Mouse (Mus musculus) frontal cortex, postnatal 10 days (tissue): ENCODE data around the gene Cc2d1a.
A peak's percentile ranks its signal among the peaks of the same experiment; 100 is the strongest.

Source experiments
- DNase-seq, 2 experiments: peaks; one replicate each; pipeline ENCODE4 v3.0.0; 2022; ENCODE audit warnings: low spot score in 2 of 2, mixed read lengths in 1 of 2

Gene Cc2d1a

DNA sequence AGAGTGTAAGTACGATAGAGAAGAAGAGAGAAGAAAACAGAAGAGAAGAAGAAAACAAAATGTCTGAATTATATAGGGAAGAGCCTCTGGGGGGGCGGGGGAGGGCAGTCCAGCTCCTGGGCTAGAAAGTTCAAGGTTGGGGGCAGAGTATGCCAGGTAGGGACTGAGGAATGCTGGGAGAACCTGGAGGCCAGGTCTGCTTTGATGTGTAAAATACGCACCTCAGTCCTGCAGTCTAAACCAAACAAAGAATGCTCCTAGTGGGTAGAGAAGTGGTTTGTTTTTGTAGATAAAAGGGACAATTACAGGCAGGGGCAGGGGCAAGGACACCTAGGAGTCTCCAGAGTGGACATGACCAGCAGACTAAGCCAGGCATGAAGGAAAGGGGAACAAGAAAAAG is 29.7 kb upstream of the Cc2d1a start:
- DNase-seq = no peak

GRCm38 (mm10) chr8:84176560-84176959 is 28.8 kb upstream of the Cc2d1a start:
- DNase-seq = no peak

GRCm38 (mm10) chr8:84173861-84174260 is 26.1 kb upstream of the Cc2d1a start:
- no peak for DNase-seq

- DNase-seq = no peak
Observed at GRCm38 (mm10) chr8:84170096-84170495, 22.4 kb upstream of the Cc2d1a start.

GRCm38 (mm10) chr8:84167696-84168095 is 20.0 kb upstream of the Cc2d1a start:
- DNase-seq = no peak

DNA sequence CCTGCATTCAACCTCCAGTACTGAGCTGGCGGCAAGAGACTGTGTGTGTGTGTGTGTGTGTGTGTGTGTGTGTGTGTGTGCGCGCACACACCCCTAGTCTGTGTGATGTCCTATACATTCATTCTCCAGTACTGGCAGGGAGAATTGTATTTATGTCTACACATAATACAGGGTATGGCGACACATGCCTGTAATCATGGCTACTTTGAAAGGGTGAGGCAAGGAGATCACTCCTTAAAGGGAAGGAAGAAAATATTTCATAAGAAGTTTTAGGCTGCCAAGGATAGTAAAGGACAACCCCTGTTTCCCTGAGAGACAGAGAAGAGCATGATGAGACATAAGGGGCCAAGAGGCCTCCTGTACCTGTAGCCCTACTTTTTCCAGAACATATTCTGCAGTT is 9.9 kb upstream of the Cc2d1a start:
- no peak for DNase-seq

GRCm38 (mm10) chr8:84149181-84149580 is 1.4 kb upstream of the Cc2d1a start:
- DNase-seq = no peak

GRCm38 (mm10) chr8:84148531-84148850 is 755 bp upstream of the Cc2d1a start:
- DNase-seq = no peak

GRCm38 (mm10) chr8:84147324-84147766 is 391 bp downstream of the Cc2d1a start:
- DNase-seq = no peak

DNA sequence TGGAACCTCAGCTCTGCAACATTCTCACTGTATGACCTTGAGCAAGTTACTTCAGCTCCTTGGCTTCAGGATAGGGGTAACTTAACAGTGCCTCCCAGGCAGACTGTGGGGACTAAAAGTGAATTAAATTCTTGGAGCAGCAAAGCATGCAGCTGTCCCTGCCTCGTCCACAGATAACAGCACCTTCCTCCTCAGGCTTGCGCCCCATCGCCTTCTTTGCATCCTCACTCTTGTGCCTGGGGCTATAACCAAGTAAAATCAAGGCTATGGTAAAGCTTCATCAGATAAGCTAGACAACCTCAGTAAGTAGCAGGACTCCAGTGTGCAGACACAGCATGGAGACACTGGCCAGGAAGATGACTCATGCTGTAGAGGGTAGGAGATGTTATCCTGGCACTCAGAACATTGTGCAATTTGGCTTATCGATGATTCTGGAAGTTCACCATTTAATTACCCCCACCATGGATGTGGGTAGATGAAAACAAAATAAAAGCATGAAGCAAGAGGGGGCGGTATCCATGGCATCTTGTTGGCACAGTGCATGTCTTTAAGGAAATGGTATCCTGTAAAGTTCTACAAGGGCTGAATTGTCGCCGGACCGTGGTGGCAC is 3.0 kb downstream of the Cc2d1a start:
- DNase-seq = no peak

DNA sequence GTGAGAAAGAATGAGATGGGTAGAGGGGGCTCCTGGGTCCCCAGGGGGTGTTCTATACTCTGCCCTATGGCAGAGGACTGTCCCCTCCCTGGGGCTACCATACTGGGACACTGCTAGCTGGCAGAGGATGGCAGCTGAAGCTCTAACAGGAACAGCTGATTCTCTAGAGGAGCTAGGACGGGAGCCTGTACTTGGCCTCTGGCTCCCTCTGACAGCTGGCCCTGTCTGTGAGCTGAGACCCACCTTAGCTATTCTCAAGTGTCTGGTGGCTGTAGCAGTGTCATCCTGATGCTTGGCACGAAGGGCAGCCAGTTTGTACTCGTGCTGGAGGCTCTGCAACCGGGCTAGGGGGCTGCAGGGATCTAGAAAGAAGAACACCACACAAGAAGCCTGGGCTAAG is 6.9 kb downstream of the Cc2d1a start:
- DNase-seq = no peak

DNA sequence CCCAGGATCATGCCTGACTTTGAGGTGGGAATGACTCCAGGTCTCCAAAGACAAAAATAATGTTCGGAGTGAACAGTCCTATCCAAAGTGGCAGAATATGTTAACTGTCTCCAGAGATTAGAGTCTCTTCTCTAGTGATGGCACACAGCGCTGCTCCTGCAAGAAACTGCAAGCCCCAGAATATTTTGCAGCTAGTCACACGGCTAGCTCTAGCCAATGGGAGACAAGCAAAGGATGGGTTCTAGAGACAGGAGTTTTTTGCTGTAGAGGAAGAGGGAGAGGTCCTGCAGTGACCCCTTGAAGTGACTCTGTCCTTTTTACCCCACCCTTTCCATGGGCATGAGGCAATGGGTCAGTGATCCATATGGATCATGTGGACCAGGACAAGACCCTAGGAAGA is 9.9 kb downstream of the Cc2d1a start:
- no peak for DNase-seq

GRCm38 (mm10) chr8:84132225-84132624 is 15.5 kb downstream of the Cc2d1a start:
- no peak for DNase-seq

- DNase-seq = no peak
Observed at GRCm38 (mm10) chr8:84130806-84131205, 16.9 kb downstream of the Cc2d1a start.

DNA sequence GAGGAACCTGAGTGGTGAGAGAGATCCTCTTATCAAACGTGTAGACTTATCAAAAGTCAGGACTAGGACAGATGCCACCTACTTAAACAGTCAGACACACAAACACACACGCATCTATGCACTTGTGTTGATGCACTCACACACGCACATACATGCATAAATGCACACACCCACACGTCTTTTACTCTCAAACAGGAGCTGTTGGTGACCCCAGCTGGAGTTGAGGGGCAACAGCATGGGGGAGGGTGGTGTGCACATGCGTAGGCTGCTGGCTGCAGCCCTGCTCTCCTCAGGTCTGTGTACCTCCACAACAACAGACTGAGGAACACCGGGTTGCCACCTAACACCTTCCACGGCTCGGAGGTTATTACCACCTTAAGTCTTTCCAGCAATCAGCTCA is 19.5 kb downstream of the Cc2d1a start:
- DNase-seq = no peak

DNA sequence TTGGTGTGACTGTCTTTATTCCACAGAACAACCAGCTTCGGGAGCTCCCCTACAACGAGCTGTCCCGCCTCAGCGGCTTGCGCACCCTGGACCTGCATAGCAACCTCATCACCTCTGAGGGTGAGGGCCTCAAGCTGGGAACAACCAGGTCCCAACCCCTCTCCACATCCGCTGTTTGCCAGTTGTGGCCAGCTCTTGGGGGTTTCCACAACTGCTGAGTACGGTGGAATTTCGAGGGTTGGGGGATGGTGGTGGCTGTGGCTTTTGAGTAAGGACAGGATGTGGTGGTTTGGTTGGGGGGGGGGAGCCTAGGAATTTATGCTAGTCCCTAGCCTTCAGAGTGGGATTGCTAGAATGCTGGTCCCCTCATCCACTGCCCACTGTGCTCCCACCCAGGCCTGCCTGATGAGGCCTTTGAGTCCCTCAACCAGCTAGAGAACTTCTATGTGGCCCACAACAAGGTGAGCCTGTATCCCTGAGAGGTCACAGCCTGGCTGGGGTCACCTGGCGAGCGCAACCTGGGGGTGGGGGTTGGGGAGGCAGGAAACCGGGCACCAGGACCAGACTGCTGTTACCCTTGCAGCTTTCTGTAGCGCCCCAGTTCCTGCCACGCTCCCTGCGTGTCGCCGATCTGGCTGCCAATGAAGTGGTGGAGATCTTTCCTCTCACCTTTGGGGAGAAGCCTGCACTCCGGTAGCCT is 20.4 kb downstream of the Cc2d1a start:
- DNase-seq = no peak

GRCm38 (mm10) chr8:84126742-84127141 is 21.0 kb downstream of the Cc2d1a start:
- no peak for DNase-seq

- no peak for DNase-seq
Observed at GRCm38 (mm10) chr8:84125656-84126055, 22.1 kb downstream of the Cc2d1a start, which contains the start of gene Podnl1. TSS of gene Podnl1 (plus strand) at chr8:84125989.

GRCm38 (mm10) chr8:84122151-84122550 is 25.6 kb downstream of the Cc2d1a start:
- no peak for DNase-seq

DNA sequence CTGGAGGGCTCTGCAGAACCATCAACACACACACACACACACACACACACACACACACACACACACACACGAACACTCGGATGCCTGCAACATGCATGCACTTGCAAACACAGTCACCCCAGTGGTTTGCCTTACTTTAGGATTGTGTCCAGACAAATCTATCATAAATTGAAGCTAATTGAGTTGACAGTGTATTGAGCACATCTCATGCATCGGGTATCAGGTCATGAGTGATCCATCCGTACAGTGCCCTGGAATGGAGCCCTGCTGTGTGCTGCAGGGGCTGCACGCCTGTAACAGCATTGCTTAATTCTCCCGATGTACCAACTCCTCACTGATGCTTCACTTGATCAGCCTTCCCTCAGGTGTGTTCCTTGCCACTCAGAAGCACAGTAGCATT is 32.1 kb downstream of the Cc2d1a start:
- DNase-seq = no peak

- no peak for DNase-seq
Observed at GRCm38 (mm10) chr8:84106216-84107040, 41.3 kb downstream of the Cc2d1a start.

- DNase-seq = peak in 1 of 2 experiments; percentile 5
Observed at GRCm38 (mm10) chr8:84105676-84106075, 42.1 kb downstream of the Cc2d1a start.
